Mouse (Mus musculus) lung, adult 18-20 months (tissue): ENCODE measurements around the gene Adgre5.
A peak's percentile ranks its signal among the peaks of the same experiment; 100 is the strongest.

Source experiments
- DNase-seq, 2 experiments: peaks; one replicate each; pipeline ENCODE4 v3.0.0; 2022; ENCODE audit warnings: mixed read lengths in 2 of 2

Gene Adgre5

DNA sequence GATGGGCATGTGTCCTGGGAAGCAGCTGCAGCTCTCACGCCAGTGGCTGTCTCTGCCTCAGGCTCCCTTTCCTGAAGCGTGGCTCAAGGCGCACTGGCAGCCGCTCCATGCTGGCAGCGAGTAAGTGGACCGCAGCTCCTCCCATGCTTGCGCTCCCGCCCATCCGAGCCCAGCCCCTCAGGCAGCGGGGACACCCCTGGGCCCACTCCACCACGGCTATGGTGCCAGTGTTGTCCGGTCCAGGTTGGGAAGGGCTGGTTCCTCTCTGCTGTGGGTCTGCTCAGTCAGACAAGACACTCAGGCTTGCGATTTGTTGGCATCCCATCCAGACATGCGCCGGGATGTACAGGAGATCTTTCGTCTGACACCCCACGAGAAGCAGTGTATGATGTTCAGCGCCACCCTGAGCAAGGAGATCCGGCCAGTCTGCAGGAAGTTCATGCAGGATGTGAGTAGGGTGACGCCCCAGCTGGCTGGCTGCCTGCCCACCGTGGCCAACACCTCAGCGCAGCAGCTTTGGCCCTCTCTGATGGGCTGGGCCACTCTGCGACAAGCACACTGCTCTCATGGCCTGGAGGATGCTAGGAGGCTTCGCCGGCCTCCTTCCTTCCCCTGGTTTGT is 19.6 kb downstream of the Adgre5 start:
- peak; percentile 85 to 89 for DNase-seq

DNA sequence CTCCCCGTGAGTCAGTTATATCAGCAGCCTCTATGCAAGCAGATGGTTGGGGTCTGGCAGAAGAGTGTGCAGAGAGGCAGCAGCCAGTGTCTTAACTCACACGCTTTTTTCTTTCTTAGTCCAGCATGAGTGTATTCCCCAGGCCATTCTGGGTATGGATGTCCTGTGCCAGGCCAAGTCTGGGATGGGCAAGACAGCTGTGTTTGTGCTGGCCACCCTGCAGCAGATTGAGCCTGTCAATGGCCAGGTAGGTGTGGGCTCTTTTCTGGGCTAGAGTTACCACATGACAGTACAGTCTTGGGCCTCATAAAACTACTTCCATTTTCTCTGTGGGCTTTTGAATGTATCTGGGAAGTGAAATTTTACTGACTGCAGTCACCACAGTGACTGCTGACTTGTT is 21.4 kb downstream of the Adgre5 start:
- DNase-seq, result no peak

DNA sequence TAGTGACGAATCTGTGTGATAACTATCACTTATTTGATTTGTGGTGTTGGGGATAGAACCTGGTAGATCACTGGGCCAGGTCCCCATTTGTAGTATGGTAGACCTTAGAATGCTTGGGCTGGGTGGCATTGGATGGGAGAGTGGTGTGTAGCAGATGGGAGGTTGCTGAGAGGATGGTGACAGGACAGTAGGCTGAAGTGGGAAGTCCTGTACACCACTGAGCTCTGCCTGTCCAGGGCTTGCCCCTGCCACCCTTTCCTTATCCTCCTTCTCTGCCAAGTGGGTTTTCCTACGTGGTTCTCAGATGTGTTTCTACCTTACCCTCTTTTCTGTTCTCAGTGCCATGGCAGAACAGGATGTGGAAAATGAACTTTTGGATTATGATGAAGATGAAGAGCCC is 22.1 kb downstream of the Adgre5 start:
- DNase-seq, result no peak

DNA sequence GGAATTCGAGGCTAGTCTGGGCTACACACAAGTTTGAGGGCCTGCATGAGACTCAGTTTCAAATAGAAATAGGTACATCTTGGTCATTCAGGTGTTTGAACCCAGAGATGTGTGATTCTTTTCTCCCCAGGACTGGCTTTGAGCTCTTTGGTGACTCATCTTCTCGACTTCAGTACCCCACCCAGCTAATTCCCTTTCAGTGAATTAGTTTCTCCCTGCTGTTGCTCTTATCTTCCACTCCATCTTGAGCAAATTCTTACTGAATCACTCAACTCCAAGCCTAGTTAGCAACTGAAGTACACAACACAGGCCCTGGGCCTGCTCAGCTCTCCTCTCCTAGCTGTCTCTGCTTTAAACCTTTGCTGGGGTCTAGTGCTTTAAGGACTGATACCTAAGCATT is 24.6 kb downstream of the Adgre5 start:
- no peak for DNase-seq

DNA sequence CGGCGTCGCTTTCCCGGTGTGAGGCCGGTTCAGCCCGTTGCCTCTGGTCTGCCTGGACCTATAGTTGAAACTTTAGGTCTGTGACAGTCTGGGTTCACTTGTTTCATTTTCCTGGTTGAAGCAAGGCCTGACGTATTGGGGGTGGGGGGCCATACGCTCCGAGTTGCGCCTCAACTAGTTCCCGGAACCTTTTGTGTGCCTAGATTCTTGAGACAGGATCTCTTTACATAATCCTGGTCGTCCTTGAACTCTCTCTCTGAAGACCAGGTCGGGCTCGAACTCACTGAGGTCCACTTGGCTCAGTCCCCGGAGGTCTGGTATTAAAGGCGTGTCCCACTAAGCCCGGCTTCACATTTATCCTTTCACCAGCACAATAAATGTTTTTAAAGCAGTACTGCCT is 25.4 kb downstream of the Adgre5 start:
- no peak for DNase-seq

DNA sequence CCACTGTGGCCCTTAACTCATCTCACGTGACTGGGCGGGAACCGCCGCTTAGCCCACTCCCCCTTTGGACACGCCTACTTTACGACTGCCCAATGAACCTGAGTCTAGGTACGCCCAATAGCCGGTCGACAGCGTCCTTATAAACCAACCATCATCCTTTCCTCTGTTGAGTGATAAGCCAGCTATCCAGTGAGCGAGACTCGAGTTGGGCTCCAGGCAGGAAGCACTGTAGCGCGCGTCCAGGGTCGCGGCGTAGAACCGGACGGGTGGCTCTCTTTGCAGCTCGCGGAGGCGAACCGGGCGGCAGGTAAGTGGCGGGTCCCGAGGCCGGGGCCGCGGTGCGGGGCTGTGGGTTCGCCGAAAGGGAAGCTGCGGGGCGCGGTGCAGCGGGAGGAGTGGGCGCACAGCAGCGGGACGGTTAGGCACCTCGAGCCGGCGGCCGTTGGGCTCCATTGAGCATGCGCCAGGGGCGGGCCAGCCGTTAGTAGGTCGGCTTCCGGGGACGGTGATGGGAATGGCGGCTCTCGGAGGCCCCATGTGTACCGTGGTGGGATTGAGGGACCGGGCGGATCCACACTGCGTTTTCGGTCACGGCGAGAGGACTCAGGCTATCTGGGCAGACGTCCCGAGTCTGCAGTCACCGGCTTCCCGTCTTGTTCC is 26.0 kb downstream of the Adgre5 start, which contains the start of gene Ddx39:
TSS of gene Ddx39 (plus strand) at position 147 of the 660 bp plus-strand sequence.
- DNase-seq, result peak; percentile 99

DNA sequence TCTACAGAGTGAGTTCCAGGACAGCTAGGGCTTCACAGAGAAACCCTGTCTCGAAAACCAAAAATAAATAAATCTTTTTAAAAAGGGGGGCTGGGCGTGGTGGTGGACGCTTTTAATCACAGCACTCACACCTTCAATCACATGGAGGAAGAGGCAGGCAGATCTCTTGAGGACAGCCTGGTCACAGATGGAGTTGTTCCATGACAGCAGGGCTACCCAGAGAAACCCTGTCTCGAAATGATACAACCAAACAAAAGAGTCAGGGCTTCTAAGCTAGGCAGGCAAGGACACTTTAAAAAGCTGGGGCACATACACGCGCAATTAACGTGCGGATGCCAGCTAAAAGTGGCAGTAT is 26.5 kb downstream of the Adgre5 start:
- DNase-seq, result no peak

DNA sequence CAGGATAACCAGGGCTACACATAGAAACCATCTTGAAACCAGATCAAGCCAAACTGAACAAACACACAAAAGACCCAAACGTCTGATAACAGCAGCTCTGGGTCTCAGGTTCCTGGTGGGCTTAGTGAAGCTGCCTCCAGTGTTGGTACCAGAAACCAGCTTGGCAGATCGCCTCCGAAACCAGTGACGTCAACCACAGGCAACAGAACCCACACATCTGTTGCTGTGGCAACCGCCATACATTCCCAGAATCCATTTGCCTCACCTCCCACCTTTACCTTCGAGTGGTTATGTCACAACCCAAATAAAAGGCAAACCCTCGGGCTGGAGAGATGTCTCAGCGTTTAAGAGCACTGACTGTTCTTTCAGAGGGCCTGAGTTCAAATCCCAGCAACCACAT is 33.6 kb downstream of the Adgre5 start:
- no peak for DNase-seq

DNA sequence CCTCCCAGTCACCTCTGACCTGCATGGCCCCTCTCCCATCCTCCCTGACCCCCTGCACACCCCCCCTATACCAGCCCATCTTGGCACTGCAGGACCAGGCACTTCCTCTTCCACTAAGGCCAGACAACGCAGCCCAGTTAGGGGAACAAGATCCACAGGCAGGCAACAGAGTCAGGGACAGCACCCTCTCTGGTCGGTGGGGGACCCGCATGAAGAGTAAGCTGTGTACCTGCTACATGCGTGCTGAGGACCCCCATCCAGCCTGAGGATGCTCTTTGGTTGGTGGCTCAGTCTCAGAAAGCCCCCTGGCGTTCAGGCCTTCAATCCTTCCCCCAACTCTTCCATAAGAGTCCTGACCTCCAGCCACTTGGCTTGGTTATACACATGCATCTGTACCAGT is 34.7 kb downstream of the Adgre5 start:
- DNase-seq, result no peak

DNA sequence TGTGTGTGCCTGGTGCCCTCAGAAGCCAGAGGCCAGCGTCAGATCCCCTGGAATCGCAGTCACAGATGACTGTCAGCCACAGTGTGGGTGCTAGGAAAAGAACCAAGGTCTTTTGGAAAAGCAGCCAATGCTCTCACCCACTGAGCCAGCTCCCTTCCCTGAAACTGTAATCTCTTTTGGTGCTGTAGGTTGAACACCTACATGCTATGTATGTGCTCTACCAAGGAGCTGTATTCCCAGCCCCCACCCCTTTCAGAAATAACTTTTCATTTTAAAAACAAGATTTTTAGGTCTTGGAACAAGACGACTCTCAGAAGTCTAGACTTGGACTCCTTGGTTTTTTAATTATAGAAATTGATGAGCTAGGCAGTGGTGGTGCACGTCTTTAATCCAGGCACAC is 37.7 kb downstream of the Adgre5 start:
- DNase-seq, result no peak

DNA sequence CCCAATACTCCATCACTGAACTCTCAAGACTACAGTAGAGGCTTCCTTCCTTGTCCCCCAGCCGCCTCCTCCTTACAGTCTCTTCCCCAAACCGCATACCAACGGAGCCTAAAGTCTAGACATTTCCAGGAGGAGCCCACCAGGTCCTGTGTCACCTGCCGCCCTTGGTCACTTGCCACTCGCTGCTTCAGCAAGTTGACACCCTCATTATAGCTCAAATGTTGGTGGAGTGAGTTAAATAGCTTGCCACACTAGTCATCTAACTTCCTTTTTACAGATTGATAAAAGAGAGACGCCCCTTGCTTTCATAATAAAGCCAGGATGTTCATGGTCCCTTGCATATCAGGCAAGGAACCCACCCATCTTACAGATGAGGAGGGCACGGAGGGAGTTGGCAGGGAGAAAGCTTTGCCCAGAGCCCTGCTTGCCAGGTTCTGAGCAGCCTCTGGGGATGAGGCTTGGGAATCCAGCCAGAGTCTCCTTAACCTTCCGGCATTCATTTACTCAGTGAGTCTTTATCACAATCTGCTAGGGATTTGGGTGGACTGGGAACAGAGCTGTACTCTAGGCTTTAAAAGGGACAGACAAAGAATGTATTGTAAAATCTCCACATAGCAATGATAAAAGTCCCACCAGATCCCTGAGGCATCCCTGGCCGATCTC is 40.6 kb downstream of the Adgre5 start:
- DNase-seq, result no peak

DNA sequence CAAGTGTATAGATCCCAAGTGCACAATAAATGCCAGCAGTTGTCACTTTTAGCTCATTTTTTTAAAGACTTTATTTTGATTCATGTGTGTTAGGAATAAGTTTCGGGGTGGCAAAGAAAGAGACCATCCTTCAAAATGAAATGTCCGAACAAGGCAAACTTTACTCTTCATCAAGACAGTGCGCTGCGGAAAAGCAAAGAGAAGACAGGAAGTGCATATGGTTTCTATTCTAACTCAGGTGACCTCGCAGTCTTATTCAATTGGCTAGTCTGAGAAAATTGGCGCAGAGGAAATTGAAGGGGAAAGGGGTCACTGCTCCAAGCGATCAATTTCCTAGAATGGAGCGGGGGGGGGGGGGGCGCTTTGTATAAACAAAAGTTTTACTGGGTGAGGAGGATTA is 41.6 kb downstream of the Adgre5 start:
- DNase-seq, result no peak

DNA sequence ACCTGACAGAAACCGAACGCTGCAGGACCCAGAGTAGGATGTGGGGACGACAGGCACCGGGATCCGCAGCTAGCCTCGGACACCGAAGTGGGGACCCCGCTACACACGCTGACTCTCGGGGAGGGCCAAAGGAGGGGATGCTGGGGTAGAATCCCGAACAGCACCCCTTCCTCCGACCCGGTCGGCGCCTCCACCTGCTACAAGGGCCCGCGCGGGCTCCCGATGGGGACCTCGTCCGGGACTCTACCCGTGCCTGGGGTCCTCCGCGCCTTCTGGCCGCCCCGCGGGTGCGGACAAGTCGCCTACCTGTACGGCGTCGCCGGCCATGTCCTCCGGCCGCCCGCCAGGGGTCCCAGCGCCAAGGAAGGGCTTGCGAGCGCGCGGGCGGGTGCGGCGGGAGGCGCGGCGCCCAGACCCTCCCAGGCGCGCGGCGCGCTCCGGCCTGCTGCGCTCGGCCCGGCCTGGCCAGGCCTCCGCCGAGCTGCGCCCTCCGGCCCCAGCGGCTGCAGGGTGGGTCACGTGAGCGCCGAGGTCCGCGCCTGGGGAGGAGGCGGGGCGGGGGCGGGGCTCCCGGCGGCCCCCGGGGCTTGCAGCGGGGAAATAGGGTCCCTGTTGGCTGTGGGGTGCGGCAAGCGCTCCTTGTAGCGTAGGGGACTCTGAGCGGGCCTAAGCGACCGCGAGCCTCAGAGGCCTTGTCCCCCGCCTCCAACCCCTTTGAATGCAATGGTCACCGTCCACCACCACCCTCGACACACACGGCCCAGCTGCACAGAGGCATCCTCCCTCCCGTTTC is 42.3 kb downstream of the Adgre5 start, which contains the start of gene Pkn1:
TSS of gene Pkn1 (minus strand) at position 519 of the 793 bp plus-strand sequence.
- DNase-seq, result peak; percentile 81 to 82

DNA sequence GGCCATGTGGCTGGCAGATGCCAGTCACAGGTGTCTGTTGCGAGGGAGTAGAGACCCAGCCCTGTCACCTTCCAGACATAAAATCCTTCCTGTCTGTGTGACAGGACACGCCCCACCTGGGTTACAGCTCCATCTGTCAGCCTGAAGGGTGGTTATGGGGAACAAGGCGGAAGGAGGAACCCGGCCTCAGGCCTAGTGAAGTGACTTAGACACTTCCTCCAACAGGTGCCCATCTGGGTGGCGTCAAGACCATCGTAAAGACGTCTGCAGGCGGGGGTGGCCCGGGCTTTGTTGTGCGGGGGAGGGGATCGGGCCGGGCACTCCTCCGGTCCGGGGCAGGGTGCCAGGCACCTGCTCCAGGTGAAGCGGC is 42.9 kb downstream of the Adgre5 start:
- peak; percentile 72 to 75 for DNase-seq

DNA sequence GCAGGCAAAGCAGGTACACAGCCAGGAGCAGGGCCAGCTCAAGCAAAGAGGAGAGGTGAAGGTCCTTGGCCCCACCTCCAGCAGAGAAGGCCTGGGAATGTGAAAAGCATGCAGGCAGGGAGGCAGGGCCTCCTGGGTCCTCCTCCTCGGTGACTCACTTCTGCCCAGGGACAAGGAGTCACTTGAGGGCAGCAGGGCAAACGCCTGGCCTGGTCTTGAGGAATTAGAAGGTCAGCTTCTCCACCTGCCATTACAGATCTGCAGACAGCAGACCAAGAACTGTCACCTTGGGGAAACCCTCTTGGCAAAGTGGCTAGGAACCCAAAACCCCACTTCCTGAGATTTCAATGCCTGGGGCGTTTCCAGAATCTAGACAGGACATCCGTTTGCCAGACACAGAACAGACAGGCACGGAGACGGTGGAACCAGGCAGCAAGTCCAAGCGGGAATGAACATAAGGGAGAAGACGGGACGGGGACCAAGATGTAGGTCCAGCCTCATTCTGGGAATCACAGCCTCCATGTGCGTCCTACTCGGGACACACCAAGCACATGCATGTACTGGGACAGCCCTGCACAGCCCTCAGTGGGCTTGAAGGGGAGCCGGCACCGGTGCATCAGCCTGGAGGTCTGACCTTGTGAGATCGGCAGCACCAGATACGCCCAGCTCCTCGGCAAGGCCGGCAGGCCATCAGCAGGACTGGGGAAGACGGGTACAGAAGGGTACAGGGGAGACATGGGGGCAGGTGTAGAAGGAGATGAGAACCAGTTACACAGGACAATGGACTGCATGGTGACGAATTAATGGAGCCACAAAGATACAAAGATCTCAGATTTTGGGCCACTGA is 43.5 kb downstream of the Adgre5 start:
- DNase-seq, result peak; percentile 87 to 90

DNA sequence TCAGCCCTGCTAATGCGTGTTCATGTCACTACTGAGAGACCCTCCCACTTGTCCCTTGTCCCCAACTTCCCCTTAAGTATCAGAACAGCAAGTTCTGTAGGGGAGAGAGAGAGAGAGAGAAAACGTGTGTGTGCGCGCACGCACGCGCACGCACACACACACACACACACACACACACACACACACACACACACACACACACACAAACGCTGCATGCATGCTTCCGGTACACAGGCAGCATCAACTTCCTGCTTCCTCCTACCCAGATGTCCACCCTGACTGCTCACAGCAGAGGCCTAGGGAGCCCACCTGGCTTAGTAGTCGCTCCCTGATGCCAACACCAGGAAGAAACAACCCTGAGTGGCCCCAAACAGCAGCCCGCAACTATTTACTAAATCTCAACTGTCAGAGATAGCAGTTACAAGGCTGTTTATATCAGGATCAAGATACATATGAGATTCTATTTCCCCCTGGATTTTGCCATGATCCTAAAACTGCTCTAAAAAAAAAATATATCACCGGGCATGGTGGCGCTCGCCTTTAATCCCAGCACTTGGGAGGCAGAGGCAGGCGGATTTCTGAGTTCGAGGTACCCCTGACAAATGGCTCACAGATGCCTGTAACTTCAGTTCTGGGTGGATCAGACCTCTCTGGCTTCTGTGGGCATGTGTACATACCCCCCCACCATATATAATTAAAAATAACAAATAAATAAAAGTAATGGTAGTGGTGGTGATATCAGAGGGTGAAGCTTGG is 45.6 kb downstream of the Adgre5 start:
- peak; percentile 29 to 37 for DNase-seq

DNA sequence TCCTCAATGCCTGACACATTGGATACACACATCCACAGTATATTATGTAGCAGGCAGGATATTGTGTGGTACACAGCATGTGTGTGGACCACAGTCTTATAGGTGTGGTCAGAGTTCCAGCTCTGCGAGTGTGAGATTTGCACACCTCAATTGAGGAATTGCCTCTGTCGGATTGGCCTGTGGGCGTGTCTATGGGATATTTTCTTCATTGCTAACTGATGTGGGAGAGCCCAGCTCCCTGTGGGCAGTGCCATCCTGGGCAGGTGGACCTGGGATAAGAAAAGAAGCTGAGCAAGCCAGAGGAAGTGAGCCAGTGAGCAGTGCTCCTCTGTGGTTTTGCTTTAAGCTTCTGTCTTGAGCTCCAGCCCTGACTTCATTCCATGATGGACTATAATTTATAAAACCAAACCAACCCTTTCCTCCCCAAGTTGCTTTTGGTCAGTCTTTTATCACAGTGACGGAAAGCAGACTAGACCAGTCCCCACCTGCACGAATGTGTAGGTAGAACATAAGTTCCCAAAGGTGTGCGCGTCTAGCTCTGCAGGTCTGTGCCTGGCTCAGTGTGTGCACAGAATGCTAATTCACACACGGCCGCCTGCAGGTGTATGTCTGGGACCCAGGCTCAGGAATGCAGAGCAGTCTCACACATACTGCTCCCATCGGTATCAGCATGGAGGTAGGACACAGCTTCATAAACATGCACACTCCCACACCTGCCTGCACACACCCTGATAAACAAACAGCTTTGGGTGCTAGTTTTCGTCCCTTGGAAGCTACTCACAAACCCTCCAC is 46.6 kb downstream of the Adgre5 start:
- DNase-seq, result no peak

DNA sequence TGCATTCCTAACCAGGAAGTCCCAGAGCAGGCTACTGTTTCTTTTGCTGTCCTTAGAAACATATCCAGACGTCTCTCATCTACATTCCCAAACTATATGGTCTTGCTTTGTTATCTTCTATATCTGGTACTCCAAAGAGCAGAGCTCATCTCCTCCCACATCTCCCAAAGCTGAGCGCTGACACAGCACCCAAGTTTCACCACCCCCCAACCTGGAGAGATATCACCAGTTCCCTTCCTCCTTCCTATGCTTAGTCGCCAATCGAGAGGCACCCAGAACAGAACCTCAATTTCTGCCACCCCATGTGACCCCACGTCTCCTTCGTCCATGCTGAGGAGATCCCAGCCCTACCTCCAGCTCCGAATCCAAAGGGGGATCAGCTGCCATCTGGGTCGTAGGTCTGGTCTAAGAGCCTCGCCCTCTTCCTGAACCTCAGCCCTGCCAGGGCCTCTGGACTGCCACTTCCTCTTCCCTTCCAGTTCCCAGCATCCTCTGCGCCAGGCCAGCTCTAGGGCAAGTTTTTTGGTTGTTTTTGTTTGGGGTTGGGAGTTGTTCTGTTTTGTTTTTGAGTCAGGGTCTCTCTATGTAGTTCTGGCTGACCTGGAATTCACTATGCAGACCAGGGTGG is 47.4 kb downstream of the Adgre5 start:
- DNase-seq, result peak; percentile 42

DNA sequence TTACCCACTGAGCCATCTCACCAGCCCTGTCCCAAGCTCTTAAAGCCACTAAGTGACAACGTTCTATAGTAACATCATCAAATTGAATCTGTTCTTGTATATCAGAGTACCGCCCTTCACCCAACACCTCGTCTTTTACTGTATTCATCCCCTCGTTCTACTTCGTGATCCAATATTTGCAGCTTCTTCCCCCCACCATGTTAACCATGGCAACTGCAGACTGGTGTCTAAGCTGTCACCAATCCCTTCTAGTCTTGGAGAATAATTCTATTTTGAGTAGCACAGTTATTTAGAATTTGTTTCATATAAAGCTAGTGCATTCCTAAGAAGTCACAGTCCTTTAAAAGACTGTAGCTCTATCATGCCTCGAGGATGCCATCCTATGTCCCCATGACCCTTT is 51.9 kb downstream of the Adgre5 start:
- DNase-seq, result no peak

DNA sequence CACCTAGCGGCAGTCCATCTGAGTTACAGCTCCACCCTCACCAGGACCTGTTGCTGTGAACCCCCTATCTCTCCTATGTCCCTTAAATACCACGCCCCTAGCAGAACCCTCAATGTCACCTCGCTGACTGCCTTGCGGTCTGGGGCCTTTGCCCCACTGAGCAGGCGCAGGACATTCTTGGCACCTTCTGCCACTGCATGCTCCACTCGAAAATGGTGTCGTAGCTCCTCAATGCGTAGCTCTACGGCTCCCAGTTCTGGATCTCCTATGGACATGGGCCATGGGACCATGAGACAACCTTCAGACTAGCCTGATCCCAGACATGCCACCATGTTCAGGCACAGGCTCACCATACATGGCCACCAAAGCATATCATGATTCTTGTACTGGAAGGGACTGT is 56.6 kb downstream of the Adgre5 start:
- no peak for DNase-seq
